Mouse (Mus musculus) megakaryocyte, embryonic 14.5 days (primary cell): ENCODE results near the gene 1600002K03Rik. TPM values are rescaled to one million over a fixed set of nuclear protein-coding genes. Genes with fewer than 3 reads are reported as not detected.

Experiments
- H3K27me3 ChIP-seq: replicated peaks from 2 replicates; pipeline ENCODE3; 2012; ENCODE audit warnings: inconsistent platforms
- H3K36me3 ChIP-seq: replicated peaks from 2 replicates; pipeline ENCODE3; 2012; ENCODE audit warnings: low read length, inconsistent platforms, mixed read lengths
- H3K4me1 ChIP-seq: 2 replicates; pipeline ENCODE4 v1.6.1; 2012; ENCODE audit warnings: inconsistent platforms
- H3K4me3 ChIP-seq: replicated peaks from 2 replicates; pipeline ENCODE3; 2012; ENCODE audit warnings: moderate library complexity, mild to moderate bottlenecking, inconsistent platforms
- H3K9me3 ChIP-seq: 2 replicates; pipeline ENCODE4 v1.6.1; 2012; ENCODE audit warnings: inconsistent platforms
- FLI1 ChIP-seq: IDR thresholded peaks from 2 replicates; pipeline ENCODE4 v1.6.1; 2012; ENCODE audit warnings: low read length, inconsistent platforms, mixed read lengths
- GATA1 ChIP-seq: IDR thresholded peaks from 3 replicates; pipeline ENCODE4 v1.6.1; 2012; ENCODE audit warnings: mixed read lengths, low read length, inconsistent platforms, borderline replicate concordance
- polyA plus RNA-seq: library from polyadenylated mRNA; stranded (reverse); fragments of >175 nt; gene quantifications from 2 replicates; pipeline ENCODE4 v1.2.3, GENCODE M21; 2012; ENCODE audit warnings: low replicate concordance; ENCODE audit not compliant: insufficient read depth

The 1600002K03Rik gene
- polyA plus RNA-seq, 1 experiment: 7.7 TPM

- peak within 1 kb of the TSS; percentile 99 for H3K4me3 ChIP-seq
- TF ChIP-seq FLI1: no peak
- TF ChIP-seq GATA1: no peak
- peaks cover 72% of the 10 kb centered on the region for H3K4me1 ChIP-seq
- no peaks in the 10 kb centered on the region for H3K9me3 ChIP-seq
- H3K36me3 ChIP-seq: peaks cover 72% of the 10 kb centered on the region
- no peaks in the 10 kb centered on the region for H3K27me3 ChIP-seq
Observed at GRCm38 (mm10) chr10:80147719-80148601, 24.8 kb upstream of the 1600002K03Rik start, which contains the start of gene Midn. Gene Midn (plus strand): TSS chr10:80148272.

- no peaks in the 10 kb centered on the region for H3K27me3 ChIP-seq
- peak overlapping the region; percentile 99 for H3K4me3 ChIP-seq
- H3K9me3 ChIP-seq: no peaks in the 10 kb centered on the region
- H3K4me1 ChIP-seq: peaks cover 72% of the 10 kb centered on the region
- no peak for TF ChIP-seq GATA1
- no peak for TF ChIP-seq FLI1
- peaks cover 74% of the 10 kb centered on the region for H3K36me3 ChIP-seq
Observed at GRCm38 (mm10) chr10:80148610-80149290, 24.0 kb upstream of the 1600002K03Rik start.

GRCm38 (mm10) chr10:80149291-80150225 is 23.2 kb upstream of the 1600002K03Rik start:
- peak overlapping the region; percentile 99 for H3K4me3 ChIP-seq
- no peak for TF ChIP-seq GATA1
- TF ChIP-seq FLI1: no peak
- H3K9me3 ChIP-seq: no peaks in the 10 kb centered on the region
- H3K27me3 ChIP-seq: no peaks in the 10 kb centered on the region
- H3K36me3 ChIP-seq: peaks cover 74% of the 10 kb centered on the region
- peaks cover 72% of the 10 kb centered on the region for H3K4me1 ChIP-seq

GRCm38 (mm10) chr10:80150226-80151210 is 22.2 kb upstream of the 1600002K03Rik start:
- TF ChIP-seq GATA1: no peak
- TF ChIP-seq FLI1: no peak
- Histone ChIP-seq H3K4me3 (peak overlapping the region; percentile 99), H3K27me3 (no peaks in the 10 kb centered on the region), H3K4me1 (peaks cover 72% of the 10 kb centered on the region), H3K36me3 (peaks cover 74% of the 10 kb centered on the region), H3K9me3 (no peaks in the 10 kb centered on the region)

GRCm38 (mm10) chr10:80151211-80152034 is 21.3 kb upstream of the 1600002K03Rik start:
- H3K4me1 ChIP-seq: peaks cover 72% of the 10 kb centered on the region
- TF ChIP-seq FLI1 (no peak), GATA1 (no peak)

GRCm38 (mm10) chr10:80152071-80152872 is 20.5 kb upstream of the 1600002K03Rik start:
- H3K4me3 ChIP-seq: peak overlapping the region; percentile 99
- no peak for TF ChIP-seq FLI1
- TF ChIP-seq GATA1: no peak

More at GRCm38 (mm10) chr10:80151211-80152034, 21.3 kb upstream of the 1600002K03Rik start:
- H3K27me3 ChIP-seq: no peaks in the 10 kb centered on the region
- H3K4me3 ChIP-seq: peak overlapping the region; percentile 99
- peaks cover 74% of the 10 kb centered on the region for H3K36me3 ChIP-seq
- H3K9me3 ChIP-seq: no peaks in the 10 kb centered on the region

GRCm38 (mm10) chr10:80152873-80153260 is 19.9 kb upstream of the 1600002K03Rik start:
- no peaks in the 10 kb centered on the region for H3K9me3 ChIP-seq
- peaks cover 72% of the 10 kb centered on the region for H3K4me1 ChIP-seq
- peak overlapping the region; percentile 99 for H3K4me3 ChIP-seq
- H3K36me3 ChIP-seq: peaks cover 80% of the 10 kb centered on the region
- TF ChIP-seq GATA1: no peak
- TF ChIP-seq FLI1: no peak
- no peaks in the 10 kb centered on the region for H3K27me3 ChIP-seq

More at GRCm38 (mm10) chr10:80152071-80152872, 20.5 kb upstream of the 1600002K03Rik start:
- Histone ChIP-seq H3K9me3 (no peaks in the 10 kb centered on the region), H3K27me3 (no peaks in the 10 kb centered on the region), H3K4me1 (peaks cover 72% of the 10 kb centered on the region), H3K36me3 (peaks cover 76% of the 10 kb centered on the region)
